Mouse (Mus musculus) neural tube, embryonic 13.5 days (tissue): ENCODE data around the gene Olfr1382. TPM values are rescaled to one million over a fixed set of nuclear protein-coding genes. Genes with fewer than 3 reads are reported as not detected.

ENCODE experiments used
- polyA plus RNA-seq: library from polyadenylated mRNA; unstranded; fragments of >200 nt; fragmentation: Nextera tagmentation; extraction: Ambion mirVana; gene quantifications from 2 replicates; pipeline ENCODE4 v1.2.1, GENCODE M21; 2015

Olfr1382 gene
- polyA plus RNA-seq, 1 experiment from 2014 or later: not detected

Other genes starting within 250 kb of the Olfr1382 start
- gene Olfr1393, start 249.9 kb upstream of the Olfr1382 start, polyA plus RNA-seq: not detected in 2 replicates
- not detected in 2 replicates for gene Olfr1392, start 243.0 kb upstream of the Olfr1382 start, polyA plus RNA-seq
- not detected in 2 replicates for gene Olfr10, start 223.5 kb upstream of the Olfr1382 start, polyA plus RNA-seq
- not detected in 2 replicates for gene Olfr1391, start 205.5 kb upstream of the Olfr1382 start, polyA plus RNA-seq
- gene Olfr1390, start 193.1 kb upstream of the Olfr1382 start, polyA plus RNA-seq: not detected in 2 replicates
- not detected in 2 replicates for gene Olfr1389, start 105.2 kb upstream of the Olfr1382 start, polyA plus RNA-seq
- gene Olfr1388, start 91.6 kb upstream of the Olfr1382 start, polyA plus RNA-seq: 0.06 TPM in 1 of 2 replicates, not detected in the other
- not detected in 2 replicates for gene Olfr1387, start 72.9 kb upstream of the Olfr1382 start, polyA plus RNA-seq
- not detected in 2 replicates for gene Olfr1386, start 63.2 kb upstream of the Olfr1382 start, polyA plus RNA-seq
- not detected in 2 replicates for gene Olfr1385, start 39.2 kb upstream of the Olfr1382 start, polyA plus RNA-seq
- not detected in 2 replicates for gene Olfr1384, start 21.5 kb upstream of the Olfr1382 start, polyA plus RNA-seq
- not detected in 2 replicates for gene Olfr1383, start 8.6 kb upstream of the Olfr1382 start, polyA plus RNA-seq
- gene Olfr1381, start 15.2 kb downstream of the Olfr1382 start, polyA plus RNA-seq: not detected in 2 replicates
- gene Olfr1380, start 28.6 kb downstream of the Olfr1382 start, polyA plus RNA-seq: not detected in 2 replicates
- 2.4 and 2.6 TPM in 2 replicates for gene Flt4, start 81.0 kb downstream of the Olfr1382 start, polyA plus RNA-seq
- gene Scgb3a1, start 135.4 kb downstream of the Olfr1382 start, polyA plus RNA-seq: not detected in 2 replicates
- gene Cnot6, start 184.5 kb downstream of the Olfr1382 start, polyA plus RNA-seq: 42.8 and 52.8 TPM in 2 replicates